Mouse (Mus musculus) C2C12 (cell line): ENCODE results near the gene Adgrf5. TPM values are rescaled to one million over a fixed set of nuclear protein-coding genes. Genes with fewer than 3 reads are reported as not detected.

Experiments
- H3K27me3 ChIP-seq: one replicate; pipeline ENCODE4 v1.6.1; 2011; ENCODE audit not compliant: control insufficient read depth, insufficient read depth, insufficient read length
- H3K36me3 ChIP-seq: one replicate; pipeline ENCODE4 v1.6.1; 2011; ENCODE audit not compliant: control insufficient read depth, insufficient read depth
- H3K4me3 ChIP-seq: one replicate; pipeline ENCODE4 v1.5.1; 2011; ENCODE audit warnings: mild to moderate bottlenecking, control low read depth; ENCODE audit not compliant: poor library complexity, insufficient read depth, severe bottlenecking
- H3K79me2 ChIP-seq: one replicate; pipeline ENCODE4 v1.6.1; 2011; ENCODE audit not compliant: control insufficient read depth, insufficient read depth
- H3K79me3 ChIP-seq: one replicate; pipeline ENCODE4 v1.6.1; 2011; ENCODE audit warnings: low read depth, control low read depth
- H3ac ChIP-seq: one replicate; pipeline ENCODE3; 2011; ENCODE audit warnings: low read depth; ENCODE audit not compliant: control insufficient read depth, insufficient read length
- CEBPB ChIP-seq: IDR thresholded peaks from one replicate; pipeline ENCODE4 v1.6.1; 2011; ENCODE audit warnings: low read depth, mild to moderate bottlenecking, control low read depth, moderate library complexity
- CTCF ChIP-seq: IDR thresholded peaks from one replicate; pipeline ENCODE4 v1.5.1; 2011; ENCODE audit not compliant: control insufficient read depth, insufficient read depth, insufficient read length
- FOSL1 ChIP-seq: IDR thresholded peaks from one replicate; pipeline ENCODE4 v1.8.0; 2011; ENCODE audit warnings: mild to moderate bottlenecking, low read length; ENCODE audit not compliant: poor library complexity, insufficient read depth, severe bottlenecking
- MAX ChIP-seq: IDR thresholded peaks from one replicate; pipeline ENCODE4 v1.6.1; 2011; ENCODE audit warnings: mild to moderate bottlenecking, control low read depth
- MYOD1 ChIP-seq: IDR thresholded peaks from one replicate; pipeline ENCODE4 v1.6.1; 2011; ENCODE audit warnings: low read depth; ENCODE audit not compliant: control insufficient read depth, insufficient read length
- MYOG ChIP-seq: IDR thresholded peaks from one replicate; pipeline ENCODE4 v1.6.1; 2011; ENCODE audit not compliant: control insufficient read depth, insufficient read length; ENCODE audit errors: extremely low read depth
- USF1 ChIP-seq: IDR thresholded peaks from one replicate; pipeline ENCODE4 v1.6.1; 2011; ENCODE audit warnings: low read depth, mild to moderate bottlenecking, control low read depth, moderate library complexity
- polyA plus RNA-seq: library from polyadenylated mRNA; unstranded; fragments of >200 nt; fragmentation: generic; extraction: Trizol; gene quantifications from one replicate; pipeline ENCODE4 v1.2.1, GENCODE M21; 2012; ENCODE audit warnings: missing spikeins

The Adgrf5 gene
- polyA plus RNA-seq, 1 experiment, result 0.07 TPM

GRCm38 (mm10) chr17:43357902-43358539, 2.2 kb upstream of the Adgrf5 start:
- Histone ChIP-seq H3K79me2 (no peaks in the 10 kb centered on the region), H3K27me3 (no peaks in the 10 kb centered on the region), H3K36me3 (no peaks in the 10 kb centered on the region), H3K79me3 (no peaks in the 10 kb centered on the region), H3ac (no peak overlapping the region), H3K4me3 (no peak overlapping the region)
- no peak for TF ChIP-seq MYOD1
- no peak for TF ChIP-seq CTCF
- TF ChIP-seq MAX, result no peak
- TF ChIP-seq USF1, result no peak
- no peak for TF ChIP-seq CEBPB
- no peak for TF ChIP-seq FOSL1
- no peak for TF ChIP-seq MYOG

DNA sequence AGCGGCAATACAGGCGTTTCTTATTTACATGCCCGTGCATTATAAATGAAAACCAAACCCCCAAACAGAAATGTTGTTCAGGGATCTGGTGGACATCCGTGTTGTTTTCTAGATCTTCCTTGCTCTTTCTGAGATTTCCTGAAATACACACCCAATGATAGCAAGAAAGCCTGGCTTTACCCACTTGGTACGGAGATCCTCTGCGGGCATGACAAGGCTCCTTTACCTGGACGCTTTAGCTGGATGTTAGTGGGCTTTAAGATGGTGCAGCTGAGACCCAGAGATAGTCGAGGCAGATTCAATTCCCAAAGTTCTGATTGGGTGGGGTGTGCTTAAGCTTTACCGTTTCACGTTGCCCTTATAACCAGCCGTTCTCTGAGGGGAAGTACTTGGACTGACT, 770 bp downstream of the Adgrf5 start:
- no peak overlapping the region for H3K4me3 ChIP-seq

DNA sequence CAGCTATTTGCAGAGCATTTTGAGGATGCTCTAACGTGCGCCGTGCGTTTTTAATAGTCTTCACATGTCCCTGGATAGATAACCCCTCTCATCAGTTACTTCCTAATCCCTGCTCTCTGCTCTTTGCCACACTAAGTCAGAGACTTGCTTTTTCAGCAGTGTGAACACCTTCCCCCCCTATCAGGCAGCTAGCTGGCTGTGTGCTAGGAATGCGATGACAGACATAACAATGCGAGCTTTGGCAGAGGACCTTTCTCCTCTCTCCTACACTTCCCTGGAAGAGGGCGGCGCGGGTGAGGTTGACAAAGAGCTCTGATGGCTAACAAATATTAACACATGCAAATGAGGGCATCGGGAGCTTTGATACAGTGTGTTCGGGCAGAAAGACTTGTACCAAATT, 2.1 kb downstream of the Adgrf5 start:
- H3K36me3 ChIP-seq, result no peaks in the 10 kb centered on the region
- no peaks in the 10 kb centered on the region for H3K79me2 ChIP-seq
- H3K4me3 ChIP-seq, result no peak overlapping the region
- no peaks in the 10 kb centered on the region for H3K79me3 ChIP-seq
- H3K27me3 ChIP-seq, result no peaks in the 10 kb centered on the region
- no peak overlapping the region for H3ac ChIP-seq
- no peak for TF ChIP-seq USF1
- no peak for TF ChIP-seq CTCF
- TF ChIP-seq MYOG, result no peak
- no peak for TF ChIP-seq FOSL1
- no peak for TF ChIP-seq MAX
- no peak for TF ChIP-seq CEBPB
- no peak for TF ChIP-seq MYOD1

More for the DNA sequence above, 770 bp downstream of the Adgrf5 start:
- no peaks in the 10 kb centered on the region for H3K27me3 ChIP-seq
- no peak overlapping the region for H3ac ChIP-seq
- H3K36me3 ChIP-seq, result no peaks in the 10 kb centered on the region
- no peaks in the 10 kb centered on the region for H3K79me2 ChIP-seq
- no peaks in the 10 kb centered on the region for H3K79me3 ChIP-seq
- TF ChIP-seq MYOG, result no peak
- TF ChIP-seq CEBPB, result no peak
- no peak for TF ChIP-seq MYOD1
- no peak for TF ChIP-seq FOSL1
- no peak for TF ChIP-seq USF1
- no peak for TF ChIP-seq CTCF
- TF ChIP-seq MAX, result no peak

- H3K27me3 ChIP-seq, result no peaks in the 10 kb centered on the region
- TF ChIP-seq MYOG, result no peak
- TF ChIP-seq MYOD1, result no peak
- no peak for TF ChIP-seq CTCF
- TF ChIP-seq MAX, result no peak
- TF ChIP-seq FOSL1, result no peak
- TF ChIP-seq USF1, result no peak
- TF ChIP-seq CEBPB, result no peak
- H3K79me2 ChIP-seq, result no peaks in the 10 kb centered on the region
- no peaks in the 10 kb centered on the region for H3K36me3 ChIP-seq
- no peaks in the 10 kb centered on the region for H3K79me3 ChIP-seq
- no peak overlapping the region for H3ac ChIP-seq
- no peak overlapping the region for H3K4me3 ChIP-seq
Measured at GRCm38 (mm10) chr17:43362881-43363280, 2.6 kb downstream of the Adgrf5 start.

DNA sequence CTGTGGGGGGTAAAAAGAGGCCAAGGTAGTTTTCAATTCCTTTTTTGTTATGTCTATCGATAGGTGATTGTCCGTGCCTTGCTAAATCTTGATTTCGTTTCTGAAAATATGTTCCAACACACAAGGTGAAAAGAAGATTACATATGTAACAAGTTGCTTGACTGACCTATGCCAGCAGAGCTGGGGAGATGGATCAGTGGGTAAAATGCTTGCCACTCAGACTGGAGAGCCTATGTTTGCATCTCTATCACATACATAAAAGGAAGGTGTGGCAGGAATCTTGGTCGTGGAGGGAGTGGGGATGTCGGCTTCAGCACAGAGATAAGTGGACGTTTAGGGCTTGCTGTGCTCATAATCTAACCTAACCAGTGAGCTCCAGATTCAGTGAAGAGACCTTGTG, 3.7 kb downstream of the Adgrf5 start:
- Histone ChIP-seq H3K4me3 (no peak overlapping the region), H3K79me2 (no peaks in the 10 kb centered on the region), H3ac (no peak overlapping the region), H3K36me3 (no peaks in the 10 kb centered on the region), H3K79me3 (no peaks in the 10 kb centered on the region), H3K27me3 (no peaks in the 10 kb centered on the region)
- TF ChIP-seq FOSL1, result no peak
- no peak for TF ChIP-seq MYOG
- TF ChIP-seq CTCF, result no peak
- no peak for TF ChIP-seq USF1
- no peak for TF ChIP-seq MAX
- no peak for TF ChIP-seq CEBPB
- TF ChIP-seq MYOD1, result no peak

DNA sequence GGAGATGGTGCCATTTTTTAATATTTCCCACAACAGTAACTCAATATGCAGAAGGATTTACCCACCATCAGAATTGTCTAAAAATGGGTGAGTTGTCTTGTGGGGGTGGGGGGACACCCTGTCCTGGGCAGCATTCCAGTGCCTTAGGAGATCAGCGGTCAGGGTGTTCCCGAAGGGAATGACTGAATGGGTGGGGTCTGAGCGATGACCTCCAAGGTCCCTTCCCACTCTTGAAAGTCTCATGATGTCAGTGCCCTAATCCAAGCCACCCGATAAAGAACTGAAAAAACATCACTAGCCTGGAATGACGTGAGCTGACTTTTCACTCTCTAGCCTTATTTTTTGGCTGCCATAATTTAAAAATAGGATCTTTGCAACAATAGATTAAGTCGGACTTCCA, 5.0 kb downstream of the Adgrf5 start:
- no peak overlapping the region for H3K4me3 ChIP-seq
- no peaks in the 10 kb centered on the region for H3K27me3 ChIP-seq
- no peaks in the 10 kb centered on the region for H3K79me2 ChIP-seq
- TF ChIP-seq CTCF, result no peak
- TF ChIP-seq MAX, result no peak
- TF ChIP-seq FOSL1, result no peak
- TF ChIP-seq CEBPB, result no peak
- no peak for TF ChIP-seq MYOD1
- no peak for TF ChIP-seq USF1
- H3K36me3 ChIP-seq, result no peaks in the 10 kb centered on the region
- H3ac ChIP-seq, result no peak overlapping the region
- no peaks in the 10 kb centered on the region for H3K79me3 ChIP-seq
